Mouse (Mus musculus) stomach, postnatal 0 days (tissue): ENCODE data around the gene Col24a1.

ENCODE experiments used
- CTCF ChIP-seq: IDR thresholded peaks from 2 replicates; pipeline ENCODE4 v1.5.1; 2016; ENCODE audit warnings: antibody characterized with exemption, low read depth, mild to moderate bottlenecking, moderate library complexity
- EP300 ChIP-seq: optimal IDR thresholded peaks from 2 replicates; pipeline ENCODE3; 2016; ENCODE audit warnings: antibody characterized with exemption

- TF ChIP-seq CTCF (no peak), EP300 (no peak)
Observed at GRCm38 (mm10) chr3:145402994-145403393, 110.7 kb downstream of the Col24a1 start.
